Mouse (Mus musculus) cerebellum, adult 2 months (tissue): ENCODE data around the gene Aen. TPM values are rescaled to one million over a fixed set of nuclear protein-coding genes. Genes with fewer than 3 reads are reported as not detected.

Source experiments
- DNase-seq, 2 experiments: peaks; one replicate each; pipeline ENCODE4 v3.0.0; 2021
- H3K27ac ChIP-seq: fragments of 200-500 bp; 2 replicates; pipeline ENCODE4 v1.5.1; 2012; ENCODE audit warnings: low read length, control low read depth, inconsistent platforms; ENCODE audit not compliant: insufficient read depth
- H3K27me3 ChIP-seq: fragments of 200-500 bp; 2 replicates; pipeline ENCODE4 v1.6.1; 2012; ENCODE audit warnings: inconsistent platforms, mild to moderate bottlenecking, low read length, moderate library complexity; ENCODE audit not compliant: control insufficient read depth, insufficient read depth
- H3K4me1 ChIP-seq: fragments of 200-500 bp; 2 replicates; pipeline ENCODE4 v1.6.1; 2011; ENCODE audit warnings: low read length; ENCODE audit not compliant: control insufficient read depth, insufficient read depth
- H3K4me3 ChIP-seq: fragments of 200-500 bp; replicated peaks from 2 replicates; pipeline ENCODE3; 2011; ENCODE audit warnings: mild to moderate bottlenecking, low read depth, low read length, control low read depth; ENCODE audit not compliant: insufficient read depth
- CTCF ChIP-seq: fragments of 200-500 bp; IDR thresholded peaks from 2 replicates; pipeline ENCODE4 v1.5.1; 2011; ENCODE audit warnings: low read depth, mild to moderate bottlenecking, control low read depth, low read length, moderate library complexity, borderline replicate concordance; ENCODE audit not compliant: insufficient read depth
- POLR2A ChIP-seq: fragments of 200-500 bp; IDR thresholded peaks from 2 replicates; pipeline ENCODE4 v1.6.1; 2011; ENCODE audit warnings: low read length, control low read depth, borderline replicate concordance; ENCODE audit not compliant: insufficient read depth
- WGBS: fragments of 180-500 bp; shearing (Covaris S2); methylation state at CpG from one replicate; pipeline ENCODE4 v1.1.7; 2018; 5-methylcytosine and 5-hydroxymethylcytosine counted together
- polyA plus RNA-seq: library from polyadenylated mRNA; depleted of rRNA; stranded (reverse); fragments of >200 nt; gene quantifications from 2 replicates; pipeline ENCODE4 v1.2.3, GENCODE M21; 2012

Gene Aen
- polyA plus RNA-seq, 1 experiment = 27.2 TPM

GRCm38 (mm10) chr7:78897567-78897966 is 1.9 kb downstream of the Aen start:
- Histone ChIP-seq H3K27ac (no peak overlapping the region), H3K27me3 (no peaks in the 10 kb centered on the region), H3K4me3 (no peak overlapping the region), H3K4me1 (0 out of 2 replicates have a peak, but pooled peaks cover 2% of the 10 kb centered on the region)
- 93% methylated on average over 3 of the region's 3 CpGs for WGBS
- DNase-seq = no peak
- no peak for TF ChIP-seq POLR2A
- TF ChIP-seq CTCF = no peak

- Histone ChIP-seq H3K27me3 (no peaks in the 10 kb centered on the region), H3K27ac (no peak overlapping the region), H3K4me1 (no peaks in the 10 kb centered on the region), H3K4me3 (no peak overlapping the region)
- TF ChIP-seq POLR2A = no peak
- no peak for TF ChIP-seq CTCF
- no peak for DNase-seq
- WGBS = 79% methylated on average over 6 of the region's 6 CpGs
These were observed 7.7 kb downstream of the Aen start for GRCm38 (mm10) chr7:78903174-78903870.

GRCm38 (mm10) chr7:78904175-78904574 is 8.5 kb downstream of the Aen start:
- H3K27ac ChIP-seq = no peak overlapping the region

DNA sequence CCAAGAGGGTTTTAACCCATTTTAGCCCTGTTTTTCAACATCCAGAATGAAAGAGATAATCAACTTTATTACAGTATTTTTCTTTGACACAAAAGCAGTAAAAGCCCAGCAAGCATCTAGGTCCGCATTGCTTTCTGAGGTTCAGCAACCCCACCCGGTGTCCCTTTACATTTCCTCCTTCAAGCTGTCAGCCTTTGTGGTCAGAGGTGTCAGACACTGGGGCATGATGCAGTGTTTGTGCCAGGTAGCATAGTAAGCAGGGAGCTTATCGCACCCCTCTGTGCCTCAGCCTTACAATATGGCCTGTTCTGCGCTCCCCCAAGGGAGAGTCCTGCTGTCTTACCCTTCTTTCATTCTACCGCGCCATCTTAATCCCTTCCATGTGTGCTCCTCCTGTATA is 13.4 kb downstream of the Aen start:
- Histone ChIP-seq H3K4me3 (no peak overlapping the region), H3K27ac (no peak overlapping the region), H3K27me3 (no peaks in the 10 kb centered on the region), H3K4me1 (no peaks in the 10 kb centered on the region; the same call in 1 of the 2 replicates)
- DNase-seq = no peak
- WGBS = 87% methylated on average over 6 of the region's 6 CpGs
- TF ChIP-seq POLR2A = no peak
- no peak for TF ChIP-seq CTCF

More at GRCm38 (mm10) chr7:78904175-78904574, 8.5 kb downstream of the Aen start:
- WGBS = 94% methylated on average over 2 of the region's 2 CpGs
- H3K4me3 ChIP-seq = no peak overlapping the region
- no peaks in the 10 kb centered on the region for H3K4me1 ChIP-seq
- H3K27me3 ChIP-seq = no peaks in the 10 kb centered on the region
- no peak for DNase-seq
- TF ChIP-seq POLR2A (no peak), CTCF (no peak)

DNA sequence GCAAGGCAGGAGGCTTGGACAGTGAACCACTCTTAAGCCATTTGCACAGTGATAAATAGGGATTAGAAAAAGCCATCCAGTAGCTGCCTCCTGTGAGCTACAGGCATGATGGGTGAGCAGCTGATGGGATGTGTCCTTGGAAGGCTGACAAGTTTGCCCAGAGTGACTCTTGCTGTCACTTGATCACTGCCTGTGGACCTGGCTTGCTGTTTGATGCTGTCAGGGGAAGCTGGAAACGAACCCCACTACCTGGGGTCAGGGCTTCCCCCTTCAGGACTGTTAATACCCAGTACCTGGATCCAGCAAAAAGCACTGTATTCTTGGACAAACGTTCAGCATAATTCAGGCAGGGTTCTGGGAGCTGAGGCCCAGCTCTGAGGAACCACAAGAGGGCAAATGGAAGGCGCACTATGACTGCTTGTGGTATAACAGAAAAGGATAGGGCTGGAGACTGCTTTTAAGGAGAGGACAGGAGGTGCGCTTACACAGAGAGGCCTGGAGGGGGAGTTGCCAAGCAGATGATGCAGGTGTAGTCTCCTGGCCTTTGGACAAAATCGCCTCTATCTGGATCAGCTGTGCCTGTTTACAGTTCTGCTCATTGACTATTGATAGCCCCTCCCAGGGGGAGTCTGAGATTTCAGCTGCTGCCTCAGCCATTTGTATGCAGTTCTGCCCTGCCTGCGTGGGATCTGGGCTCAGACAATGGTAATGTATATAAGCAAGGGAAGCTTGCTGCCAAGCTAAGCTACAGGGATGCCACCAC is 14.9 kb downstream of the Aen start:
- Histone ChIP-seq H3K27ac (no peak overlapping the region), H3K27me3 (no peaks in the 10 kb centered on the region), H3K4me3 (no peak overlapping the region), H3K4me1 (no peaks in the 10 kb centered on the region; the same call in 1 of the 2 replicates)
- TF ChIP-seq CTCF (no peak), POLR2A (no peak)
- DNase-seq = no peak
- WGBS = 46% methylated on average over 6 of the region's 6 CpGs

DNA sequence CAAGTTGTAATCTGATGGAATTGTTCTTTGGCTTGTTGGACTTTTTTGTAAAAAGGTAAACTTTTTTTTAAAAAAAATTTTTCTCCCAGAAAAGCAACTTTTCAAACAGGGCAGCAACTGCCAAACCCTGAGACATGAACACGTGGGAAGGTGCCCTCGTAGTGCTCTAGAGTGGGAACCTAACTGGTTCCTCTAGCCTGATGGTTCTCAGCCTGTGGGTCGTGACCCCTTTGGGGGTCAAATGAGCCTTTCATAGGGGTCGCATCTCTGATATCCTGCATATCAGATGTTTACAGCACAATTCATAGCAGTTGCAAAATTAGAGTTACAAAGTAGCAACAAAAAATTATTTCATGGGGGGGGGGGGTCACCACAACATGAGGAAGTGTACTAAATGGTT is 15.6 kb downstream of the Aen start:
- H3K4me3 ChIP-seq = no peak overlapping the region
- no peak overlapping the region for H3K27ac ChIP-seq
- 94% methylated on average over 4 of the region's 4 CpGs for WGBS
- DNase-seq = no peak
- no peaks in the 10 kb centered on the region for H3K27me3 ChIP-seq
- TF ChIP-seq POLR2A (no peak), CTCF (no peak)
- H3K4me1 ChIP-seq = no peaks in the 10 kb centered on the region; the same call in 1 of the 2 replicates

- 12% methylated on average over 20 of the region's 20 CpGs for WGBS
- DNase-seq = no peak
- no peak for TF ChIP-seq CTCF
- TF ChIP-seq POLR2A = no peak
- Histone ChIP-seq H3K27me3 (no peaks in the 10 kb centered on the region), H3K4me3 (no peak overlapping the region), H3K27ac (no peak overlapping the region), H3K4me1 (no peaks in the 10 kb centered on the region; the same call in 1 of the 2 replicates)
These were observed 16.8 kb downstream of the Aen start for GRCm38 (mm10) chr7:78912253-78912973.

GRCm38 (mm10) chr7:78912974-78913474 is 17.4 kb downstream of the Aen start, which contains the start of gene Isg20:
Gene Isg20, plus strand, starts transcription at chr7:78913424.
- Histone ChIP-seq H3K27me3 (no peaks in the 10 kb centered on the region), H3K4me3 (no peak within 1 kb of the TSS), H3K4me1 (no peaks in the 10 kb centered on the region; the same call in 1 of the 2 replicates), H3K27ac (no peak within 1 kb of the TSS)
- TF ChIP-seq CTCF = no peak
- no peak for TF ChIP-seq POLR2A
- no peak for DNase-seq
- 70% methylated on average over 5 of the region's 5 CpGs for WGBS
